Mouse (Mus musculus) layer of hippocampus, postnatal 10 days (tissue): ENCODE measurements at regions not wholly inside any gene's neighbourhood (a gene's known extent, or its start where the extent isn't known, plus 50 kb on each side); places are given as distances from the start of the nearest gene placed in this dataset.

Experiments
- DNase-seq, 2 experiments: peaks; one replicate each; pipeline ENCODE4 v3.0.0; 2021; ENCODE audit warnings: low spot score in 2 of 2

DNA sequence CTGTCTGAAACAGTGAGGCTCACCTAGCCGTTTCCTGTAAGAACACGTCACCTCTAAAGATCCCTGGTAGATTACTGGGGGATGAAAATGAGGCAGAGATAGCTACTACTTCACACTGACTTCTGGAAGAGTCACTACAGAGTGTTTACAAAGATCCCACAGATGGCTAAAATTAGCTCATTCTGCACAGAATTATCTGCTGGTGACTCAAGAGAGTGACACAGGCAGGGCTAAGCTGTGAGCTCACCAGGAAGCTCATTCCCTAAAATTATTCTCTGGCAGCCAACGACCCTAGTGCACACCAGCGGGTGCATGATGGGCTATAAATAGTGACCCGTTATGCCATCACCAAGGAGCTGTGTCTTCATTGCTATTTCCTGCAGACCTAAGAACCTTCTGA is 53.2 kb upstream of the Ddah1 start:
- DNase-seq, result no peak

DNA sequence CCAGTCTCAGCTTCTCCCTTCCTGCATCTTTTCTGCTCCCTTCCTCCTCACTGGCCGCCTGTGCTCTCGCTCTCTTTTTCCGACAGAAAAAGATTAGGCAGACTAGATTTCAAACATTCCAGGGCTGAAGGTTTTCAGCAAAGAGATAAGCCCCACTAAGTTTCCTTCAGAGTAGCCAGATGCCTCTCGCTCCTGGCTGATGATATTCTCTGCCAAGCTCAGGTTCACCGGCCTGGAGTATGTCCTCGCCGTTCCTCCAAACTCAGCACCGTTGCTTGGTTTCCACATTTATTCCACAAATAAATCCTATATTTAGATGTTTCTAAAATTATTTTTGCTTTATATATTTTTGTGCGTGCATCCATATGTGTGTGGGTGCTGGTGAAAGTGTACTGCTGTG is 54.3 kb upstream of the Ccn1 start:
- no peak for DNase-seq

DNA sequence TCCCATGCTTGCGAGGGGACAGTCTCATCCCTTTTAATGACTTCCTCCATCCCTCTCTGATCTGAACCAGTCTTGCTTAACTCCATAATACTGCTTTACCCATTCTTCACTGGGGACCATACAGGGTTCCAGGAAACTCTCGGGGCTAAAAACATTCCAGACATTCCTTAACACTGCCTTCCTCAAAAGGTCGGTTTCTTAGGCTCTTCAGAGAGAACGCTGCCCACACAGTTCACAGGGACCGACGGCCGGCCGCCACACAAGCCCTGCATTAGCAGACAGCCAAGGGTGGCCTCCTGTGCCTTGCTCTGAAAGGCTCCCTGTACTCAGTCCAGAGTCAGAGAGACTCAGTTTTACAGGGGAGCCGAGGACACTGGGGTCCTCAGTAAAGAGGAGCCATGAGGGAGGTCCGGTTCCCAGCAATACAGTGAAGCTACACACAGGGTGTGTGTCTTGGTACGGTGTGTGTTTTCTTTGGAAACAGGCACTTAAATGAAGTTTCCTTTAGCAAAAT is 53.7 kb upstream of the Ccn1 start:
- peak in 1 of 2 experiments; percentile 19 for DNase-seq

DNA sequence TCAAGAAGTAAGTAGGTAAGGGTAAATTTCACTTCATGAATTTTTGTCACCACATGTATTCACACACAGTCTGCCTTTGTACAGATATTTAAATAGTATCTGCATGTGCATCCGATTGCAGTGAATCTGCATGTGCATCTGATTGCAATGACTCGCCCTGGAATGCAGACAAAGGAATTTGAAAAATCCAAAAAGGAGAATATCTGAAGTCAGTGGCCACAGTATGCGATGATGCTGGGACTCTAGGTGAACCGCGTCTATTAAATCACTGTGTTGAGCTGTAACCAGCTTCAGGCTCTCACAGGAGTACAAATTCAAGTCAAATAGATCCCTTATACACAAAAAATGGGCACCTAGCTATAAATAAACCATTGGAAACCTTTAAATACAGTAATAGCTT is 53.0 kb upstream of the Ccn1 start:
- DNase-seq, result no peak

DNA sequence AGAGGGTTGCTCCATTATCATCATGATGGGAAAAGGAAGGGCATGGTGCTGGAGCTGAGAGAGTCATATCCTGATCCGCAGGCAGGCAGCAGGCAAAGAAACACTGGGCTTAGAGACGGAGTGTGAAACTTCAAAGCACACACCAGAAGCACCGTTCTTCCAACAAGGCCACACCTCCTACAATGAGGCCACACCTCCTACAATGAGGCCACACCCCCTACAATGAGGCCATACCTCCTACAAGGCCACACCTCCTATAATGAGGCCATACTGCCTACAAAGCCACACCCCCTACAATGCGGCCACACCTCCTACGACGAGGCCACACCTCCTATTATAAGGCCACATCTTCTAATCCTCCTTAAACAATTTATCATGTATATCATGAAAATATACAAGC is 52.2 kb upstream of the Ccn1 start:
- no peak for DNase-seq
